Mouse (Mus musculus) bone marrow macrophage, adult 2 months (primary cell): ENCODE data around the gene Artn.

ENCODE experiments used
- CTCF ChIP-seq: IDR thresholded peaks from 2 replicates; pipeline ENCODE4 v1.5.1; 2012; ENCODE audit warnings: low read depth, mild to moderate bottlenecking, low read length, moderate library complexity
- POLR2A ChIP-seq: IDR thresholded peaks from 2 replicates; pipeline ENCODE4 v1.6.1; 2012; ENCODE audit warnings: mild to moderate bottlenecking, low read depth, low read length, borderline replicate concordance

DNA sequence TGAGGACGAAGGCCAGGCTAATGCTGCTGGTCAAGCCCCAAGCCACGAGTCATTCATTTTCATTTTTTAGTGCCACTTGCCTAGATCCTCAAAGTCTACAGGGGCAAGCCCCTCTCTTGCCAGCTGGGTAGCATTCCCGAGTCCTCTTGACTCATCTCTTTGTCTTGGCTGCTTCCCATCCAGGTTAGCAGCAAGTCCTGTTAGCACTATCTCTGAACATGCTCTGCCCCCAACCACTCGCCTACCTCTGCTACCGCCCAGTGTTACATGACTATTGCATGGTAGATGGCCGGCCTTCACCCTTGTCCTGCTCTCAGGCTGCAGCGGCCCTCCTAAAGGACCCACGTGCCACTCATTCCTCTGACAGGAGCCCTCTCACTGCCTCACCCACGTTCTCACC, 48.7 kb upstream of the Artn start:
- TF ChIP-seq CTCF (no peak), POLR2A (no peak)
